Mouse (Mus musculus) olfactory bulb, adult 2 months (tissue): ENCODE results near the gene Kif2a. TPM values are rescaled to one million over a fixed set of nuclear protein-coding genes. Genes with fewer than 3 reads are reported as not detected.

Experiments
- H3K27ac ChIP-seq: fragments of 200-500 bp; 2 replicates; pipeline ENCODE4 v1.5.1; 2012; ENCODE audit warnings: low read depth, low read length; ENCODE audit not compliant: insufficient read depth
- H3K4me1 ChIP-seq: fragments of 200-500 bp; 2 replicates; pipeline ENCODE4 v1.6.1; 2012; ENCODE audit warnings: low read length; ENCODE audit not compliant: control insufficient read depth, insufficient read depth
- H3K4me3 ChIP-seq: fragments of 200-500 bp; 2 replicates; pipeline ENCODE4 v1.5.1; 2012; ENCODE audit warnings: mild to moderate bottlenecking, low read depth, low read length, moderate library complexity; ENCODE audit not compliant: insufficient read depth
- CTCF ChIP-seq: fragments of 200-500 bp; IDR thresholded peaks from 2 replicates; pipeline ENCODE4 v1.5.1; 2012; ENCODE audit warnings: low read depth, mild to moderate bottlenecking, low read length, moderate library complexity; ENCODE audit not compliant: insufficient read depth
- POLR2A ChIP-seq: fragments of 200-500 bp; IDR thresholded peaks from 2 replicates; pipeline ENCODE4 v1.6.1; 2012; ENCODE audit warnings: mild to moderate bottlenecking, low read depth, low read length, moderate library complexity; ENCODE audit not compliant: insufficient read depth
- WGBS: fragments of 180-500 bp; shearing (Covaris S2); methylation state at CpG from one replicate; pipeline ENCODE4 v1.1.7; 2018; 5-methylcytosine and 5-hydroxymethylcytosine counted together
- polyA plus RNA-seq: library from polyadenylated mRNA; stranded (reverse); fragments of >200 nt; gene quantifications from 2 replicates; pipeline ENCODE4 v1.2.4, GENCODE M21; 2012; ENCODE audit warnings: low replicate concordance; ENCODE audit not compliant: missing spikeins, insufficient read depth, insufficient read length

Gene Kif2a
- polyA plus RNA-seq, 1 experiment, result 396 TPM

GRCm38 (mm10) chr13:107051342-107051741, 29.4 kb upstream of the Kif2a start:
- no peaks in the 10 kb centered on the region for H3K4me1 ChIP-seq
- TF ChIP-seq POLR2A (no peak), CTCF (no peak)
- H3K27ac ChIP-seq, result peak overlapping the region; percentile 54; the same call in 1 of the 2 replicates
- WGBS, result 51% methylated on average over 3 of the region's 3 CpGs
- H3K4me3 ChIP-seq, result no peak overlapping the region

- Histone ChIP-seq H3K4me3 (no peak overlapping the region), H3K27ac (peak overlapping the region; percentile 67), H3K4me1 (peaks cover 6% of the 10 kb centered on the region)
- 32% methylated on average over 5 of the region's 5 CpGs for WGBS
- no peak for TF ChIP-seq CTCF
Observed at GRCm38 (mm10) chr13:107044229-107044628, 22.3 kb upstream of the Kif2a start.

GRCm38 (mm10) chr13:107042551-107042950, 20.6 kb upstream of the Kif2a start:
- Histone ChIP-seq H3K27ac (no peak overlapping the region), H3K4me3 (no peak overlapping the region), H3K4me1 (peaks cover 6% of the 10 kb centered on the region)
- TF ChIP-seq CTCF (no peak), POLR2A (no peak)
- 75% methylated on average over 6 of the region's 6 CpGs for WGBS

GRCm38 (mm10) chr13:107039493-107039892, 17.6 kb upstream of the Kif2a start:
- 94% methylated on average over 4 of the region's 4 CpGs for WGBS
- Histone ChIP-seq H3K4me3 (no peak overlapping the region), H3K27ac (no peak overlapping the region), H3K4me1 (peaks cover 2% of the 10 kb centered on the region; the same call in 1 of the 2 replicates)
- TF ChIP-seq CTCF (no peak), POLR2A (no peak)

GRCm38 (mm10) chr13:107038346-107038745, 16.4 kb upstream of the Kif2a start:
- no peak for TF ChIP-seq CTCF
- no peak for TF ChIP-seq POLR2A
- Histone ChIP-seq H3K4me1 (no peaks in the 10 kb centered on the region), H3K27ac (no peak overlapping the region), H3K4me3 (no peak overlapping the region)
- 92% methylated on average over 2 of the region's 2 CpGs for WGBS

- WGBS, result 58% methylated on average over 3 of the region's 3 CpGs
- Histone ChIP-seq H3K4me1 (no peaks in the 10 kb centered on the region), H3K4me3 (no peak overlapping the region), H3K27ac (no peak overlapping the region)
- TF ChIP-seq CTCF (no peak), POLR2A (no peak)
Observed at GRCm38 (mm10) chr13:107035511-107036113, 13.7 kb upstream of the Kif2a start.

- Histone ChIP-seq H3K27ac (no peak overlapping the region), H3K4me1 (0 out of 2 replicates have a peak, but pooled peaks cover 1% of the 10 kb centered on the region), H3K4me3 (no peak overlapping the region)
- TF ChIP-seq POLR2A (no peak), CTCF (no peak)
- WGBS, result 84% methylated on average over 4 of the region's 4 CpGs
Observed at GRCm38 (mm10) chr13:107035078-107035477, 13.2 kb upstream of the Kif2a start.

- TF ChIP-seq POLR2A (no peak), CTCF (no peak)
- Histone ChIP-seq H3K4me1 (0 out of 2 replicates have a peak, but pooled peaks cover 2% of the 10 kb centered on the region), H3K4me3 (no peak overlapping the region), H3K27ac (no peak overlapping the region)
- WGBS, result 64% methylated on average over 1 of the region's 1 CpGs
Observed at GRCm38 (mm10) chr13:107034028-107034920, 12.3 kb upstream of the Kif2a start.

GRCm38 (mm10) chr13:107031228-107031627, 9.3 kb upstream of the Kif2a start:
- Histone ChIP-seq H3K27ac (no peak overlapping the region), H3K4me1 (peaks cover 5% of the 10 kb centered on the region), H3K4me3 (no peak overlapping the region)
- no peak for TF ChIP-seq POLR2A
- TF ChIP-seq CTCF, result no peak
